Mouse (Mus musculus) lung, postnatal 0 days (tissue): ENCODE measurements around the gene C6. TPM values are rescaled to one million over a fixed set of nuclear protein-coding genes. Genes with fewer than 3 reads are reported as not detected.

Source experiments
- ATAC-seq: fragments of 200-750 bp; cut with Nextera tagmentation; 2 replicates; pipeline ENCODE4 v1.8.0; 2017; ENCODE audit warnings: moderate library complexity
- DNase-seq: peaks from one replicate; pipeline ENCODE4 v3.0.0-alpha.2; 2016; ENCODE audit warnings: low spot score
- H3K27ac ChIP-seq: fragments of 300-500 bp; sonication (generic); 2 replicates; pipeline ENCODE4 v1.5.1; 2014; ENCODE audit warnings: antibody characterized with exemption, mild to moderate bottlenecking, low read length, mixed read lengths
- H3K27me3 ChIP-seq: fragments of 300-500 bp; sonication (generic); replicated peaks from 2 replicates; pipeline ENCODE4 v1.6.1; 2014; ENCODE audit warnings: low read length, mixed read lengths; ENCODE audit not compliant: insufficient read depth
- H3K36me3 ChIP-seq: fragments of 300-500 bp; sonication (generic); 2 replicates; pipeline ENCODE4 v1.6.1; 2014; ENCODE audit warnings: low read length, mixed read lengths; ENCODE audit not compliant: insufficient read depth
- H3K4me1 ChIP-seq: fragments of 300-500 bp; sonication (generic); 2 replicates; pipeline ENCODE4 v1.6.1; 2014; ENCODE audit warnings: antibody characterized with exemption, low read depth, low read length, mixed read lengths; ENCODE audit not compliant: insufficient read depth
- H3K4me2 ChIP-seq: fragments of 300-500 bp; sonication (generic); replicated peaks from 2 replicates; pipeline ENCODE4 v1.6.1; 2014; ENCODE audit warnings: low read depth, mild to moderate bottlenecking, low read length, moderate library complexity, mixed read lengths
- H3K4me3 ChIP-seq: fragments of 300-500 bp; sonication (generic); 2 replicates; pipeline ENCODE4 v1.5.1; 2014; ENCODE audit warnings: low read depth, low read length
- H3K9ac ChIP-seq: fragments of 300-500 bp; sonication (generic); replicated peaks from 2 replicates; pipeline ENCODE4 v1.6.1; 2014; ENCODE audit warnings: low read depth, mild to moderate bottlenecking
- H3K9me3 ChIP-seq: fragments of 300-500 bp; sonication (generic); 2 replicates; pipeline ENCODE4 v1.6.1; 2016; ENCODE audit warnings: low read length, mixed read lengths
- CTCF ChIP-seq: IDR thresholded peaks from 2 replicates; pipeline ENCODE4 v1.5.1; 2016; ENCODE audit warnings: antibody characterized with exemption, mild to moderate bottlenecking
- EP300 ChIP-seq: IDR thresholded peaks from 2 replicates; pipeline ENCODE4 v1.6.1; 2016; ENCODE audit warnings: antibody characterized with exemption, mild to moderate bottlenecking, control low read depth
- WGBS: fragments of 180-500 bp; shearing (Covaris S2); extraction: QIAGEN DNeasy Blood & Tissue Kit; methylation state at CpG from one replicate; pipeline ENCODE4 v1.1.7; 2014; 5-methylcytosine and 5-hydroxymethylcytosine counted together
- polyA plus RNA-seq: library from polyadenylated mRNA; unstranded; fragments of >200 nt; fragmentation: Nextera tagmentation; extraction: Ambion mirVana; gene quantifications from 2 replicates; pipeline ENCODE4 v1.2.1, GENCODE M21; 2015

C6 gene
- polyA plus RNA-seq, 1 experiment from 2014 or later: 21.0 TPM

GRCm38 (mm10) chr15:4821161-4821560 is 94.2 kb downstream of the C6 start:
- no peaks in the 10 kb centered on the region for H3K9me3 ChIP-seq
- WGBS: 50% methylated on average over 1 of the region's 1 CpGs
- H3K27me3 ChIP-seq: no peaks in the 10 kb centered on the region
- no peak overlapping the region for H3K9ac ChIP-seq
- TF ChIP-seq EP300 (no peak), CTCF (no peak)
- H3K36me3 ChIP-seq: no peaks in the 10 kb centered on the region
- no peak overlapping the region for H3K27ac ChIP-seq
- no peak for DNase-seq
- no peak overlapping the region for H3K4me2 ChIP-seq
- ATAC-seq: no peak
- H3K4me1 ChIP-seq: no peaks in the 10 kb centered on the region
- H3K4me3 ChIP-seq: no peak overlapping the region

GRCm38 (mm10) chr15:4821824-4822223 is 94.8 kb downstream of the C6 start:
- Histone ChIP-seq H3K4me3 (no peak overlapping the region), H3K4me1 (no peaks in the 10 kb centered on the region), H3K9me3 (no peaks in the 10 kb centered on the region), H3K27me3 (no peaks in the 10 kb centered on the region), H3K9ac (no peak overlapping the region), H3K36me3 (no peaks in the 10 kb centered on the region), H3K27ac (no peak overlapping the region), H3K4me2 (no peak overlapping the region)
- no peak for ATAC-seq
- TF ChIP-seq EP300: no peak
- TF ChIP-seq CTCF: no peak
- DNase-seq: no peak
- WGBS: 85% methylated on average over 8 of the region's 8 CpGs

GRCm38 (mm10) chr15:4827736-4828135 is 100.8 kb downstream of the C6 start:
- no peak overlapping the region for H3K4me3 ChIP-seq

GRCm38 (mm10) chr15:4836354-4836753 is 109.4 kb downstream of the C6 start:
- Histone ChIP-seq H3K4me2 (no peak overlapping the region), H3K9ac (no peak overlapping the region), H3K36me3 (no peaks in the 10 kb centered on the region), H3K4me1 (no peaks in the 10 kb centered on the region), H3K27ac (no peak overlapping the region), H3K9me3 (no peaks in the 10 kb centered on the region), H3K4me3 (no peak overlapping the region), H3K27me3 (no peaks in the 10 kb centered on the region)
- TF ChIP-seq EP300 (no peak), CTCF (no peak)
- no peak for DNase-seq
- no peak for ATAC-seq
- WGBS: 71% methylated on average over 3 of the region's 3 CpGs

More at GRCm38 (mm10) chr15:4827736-4828135, 100.8 kb downstream of the C6 start:
- TF ChIP-seq CTCF (no peak), EP300 (no peak)
- Histone ChIP-seq H3K27me3 (no peaks in the 10 kb centered on the region), H3K9ac (no peak overlapping the region), H3K4me2 (no peak overlapping the region), H3K4me1 (no peaks in the 10 kb centered on the region), H3K9me3 (no peaks in the 10 kb centered on the region), H3K36me3 (no peaks in the 10 kb centered on the region), H3K27ac (no peak overlapping the region)
- ATAC-seq: no peak
- no peak for DNase-seq

GRCm38 (mm10) chr15:4850015-4850414 is 123.0 kb downstream of the C6 start:
- 50% methylated on average over 1 of the region's 1 CpGs for WGBS
- DNase-seq (no peak), ATAC-seq (no peak)
- no peak for TF ChIP-seq CTCF
- TF ChIP-seq EP300: no peak
- no peaks in the 10 kb centered on the region for H3K36me3 ChIP-seq
- H3K4me1 ChIP-seq: no peaks in the 10 kb centered on the region
- no peak overlapping the region for H3K4me2 ChIP-seq
- no peaks in the 10 kb centered on the region for H3K9me3 ChIP-seq
- H3K4me3 ChIP-seq: no peak overlapping the region
- H3K27me3 ChIP-seq: no peaks in the 10 kb centered on the region
- H3K27ac ChIP-seq: no peak overlapping the region
- H3K9ac ChIP-seq: no peak overlapping the region

Other genes with a start within 250 kb of the C6 start
- not detected in 2 replicates for gene Mroh2b, start 171.6 kb downstream of the C6 start, polyA plus RNA-seq